Mouse (Mus musculus) embryonic facial prominence, embryonic 15.5 days (tissue): Measurements from ENCODE around the gene Aprt. TPM values are rescaled to one million over a fixed set of nuclear protein-coding genes. Genes with fewer than 3 reads are reported as not detected.

ENCODE experiments used
- ATAC-seq: fragments of 200-750 bp; cut with Nextera tagmentation; 2 replicates; pipeline ENCODE4 v1.8.0; 2017; ENCODE audit warnings: low read depth, moderate TSS enrichment; ENCODE audit not compliant: insufficient number of reproducible peaks, low FRiP score, low TSS enrichment
- H3K27ac ChIP-seq: fragments of 300-500 bp; sonication (generic); replicated peaks from 2 replicates; pipeline ENCODE4 v1.5.1; 2015; ENCODE audit warnings: mild to moderate bottlenecking, inconsistent platforms
- H3K27me3 ChIP-seq: fragments of 300-500 bp; sonication (generic); 2 replicates; pipeline ENCODE4 v1.6.1; 2015; ENCODE audit warnings: inconsistent platforms
- H3K36me3 ChIP-seq: fragments of 300-500 bp; sonication (generic); 2 replicates; pipeline ENCODE4 v1.6.1; 2015; ENCODE audit warnings: mild to moderate bottlenecking, inconsistent platforms
- H3K4me1 ChIP-seq: fragments of 300-500 bp; sonication (generic); 2 replicates; pipeline ENCODE4 v1.6.1; 2015; ENCODE audit warnings: inconsistent platforms
- H3K4me2 ChIP-seq: fragments of 300-500 bp; sonication (generic); replicated peaks from 2 replicates; pipeline ENCODE4 v1.6.1; 2015; ENCODE audit warnings: mild to moderate bottlenecking, inconsistent platforms
- H3K4me3 ChIP-seq: fragments of 300-500 bp; sonication (generic); replicated peaks from 2 replicates; pipeline ENCODE4 v1.5.1; 2015; ENCODE audit warnings: mild to moderate bottlenecking, inconsistent platforms
- H3K9ac ChIP-seq: fragments of 300-500 bp; sonication (generic); 2 replicates; pipeline ENCODE4 v1.6.1; 2015; ENCODE audit warnings: inconsistent platforms
- H3K9me3 ChIP-seq: fragments of 300-500 bp; sonication (generic); replicated peaks from 2 replicates; pipeline ENCODE4 v1.6.1; 2016; ENCODE audit warnings: inconsistent platforms
- WGBS: fragments of 180-500 bp; shearing (Covaris S2); methylation state at CpG from one replicate; pipeline ENCODE4 v1.1.7; 2015; 5-methylcytosine and 5-hydroxymethylcytosine counted together
- polyA plus RNA-seq: library from polyadenylated mRNA; unstranded; fragments of >200 nt; fragmentation: Nextera tagmentation; extraction: Ambion mirVana; gene quantifications from 2 replicates; pipeline ENCODE4 v1.2.1, GENCODE M21; 2015

The Aprt gene
- polyA plus RNA-seq, 1 experiment from 2014 or later, result 298 TPM

DNA sequence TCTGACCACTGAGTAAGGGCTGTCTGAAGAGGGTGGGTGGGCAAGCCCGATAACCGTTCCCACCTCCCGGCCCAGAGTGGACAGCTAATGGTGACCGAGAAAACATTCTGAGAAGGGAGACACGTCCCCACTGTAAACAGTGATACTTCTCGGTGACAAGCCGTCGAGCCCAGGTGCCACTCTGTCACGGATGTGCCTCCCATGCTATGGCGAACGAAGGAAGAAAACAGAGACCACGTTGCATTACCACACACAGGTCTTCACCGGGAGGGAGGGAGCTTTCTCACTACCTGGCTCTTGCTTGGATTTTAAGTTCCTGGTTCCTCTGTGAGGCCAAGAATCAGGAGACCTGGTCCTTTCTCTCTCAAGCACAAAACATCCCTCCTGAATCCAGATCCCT is 28.4 kb downstream of the Aprt start:
- H3K4me3 ChIP-seq, result no peak overlapping the region
- no peaks in the 10 kb centered on the region for H3K9me3 ChIP-seq
- H3K27me3 ChIP-seq, result no peaks in the 10 kb centered on the region
- peaks cover 49% of the 10 kb centered on the region for H3K4me1 ChIP-seq
- H3K27ac ChIP-seq, result peak overlapping the region; percentile 28; the same call in 1 of the 2 replicates
- ATAC-seq, result no peak
- no peak overlapping the region for H3K9ac ChIP-seq
- H3K4me2 ChIP-seq, result peak overlapping the region; percentile 73
- 70% methylated on average over 13 of the region's 13 CpGs for WGBS
- H3K36me3 ChIP-seq, result no peaks in the 10 kb centered on the region; the same call in 1 of the 2 replicates

DNA sequence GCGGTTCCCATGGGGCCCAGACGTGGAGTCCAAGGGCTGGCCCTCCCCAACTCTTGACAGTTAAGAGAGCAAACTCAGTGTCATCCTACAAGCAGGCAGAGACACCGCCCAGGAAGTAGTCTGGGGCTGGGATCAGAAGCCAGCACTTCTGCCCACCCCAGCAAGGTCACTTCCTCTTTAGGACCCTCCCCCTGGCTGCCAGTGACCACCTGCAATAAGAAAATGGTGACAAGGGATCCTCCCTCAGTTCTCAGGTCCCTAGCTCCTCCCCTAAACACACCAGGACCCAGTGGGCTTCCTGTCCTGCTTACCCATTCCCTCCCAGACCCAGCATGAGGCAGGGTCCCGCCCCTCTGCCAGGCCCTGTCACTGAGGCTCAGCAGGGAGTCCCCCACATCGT is 28.9 kb downstream of the Aprt start:
- Histone ChIP-seq H3K9me3 (no peaks in the 10 kb centered on the region), H3K4me1 (peaks cover 49% of the 10 kb centered on the region), H3K9ac (no peak overlapping the region), H3K4me3 (no peak overlapping the region), H3K36me3 (no peaks in the 10 kb centered on the region; the same call in 1 of the 2 replicates), H3K4me2 (peak overlapping the region; percentile 10; the same call in 1 of the 2 replicates), H3K27me3 (no peaks in the 10 kb centered on the region), H3K27ac (peak overlapping the region; percentile 28; the same call in 1 of the 2 replicates)
- 31% methylated on average over 5 of the region's 5 CpGs for WGBS
- no peak for ATAC-seq

DNA sequence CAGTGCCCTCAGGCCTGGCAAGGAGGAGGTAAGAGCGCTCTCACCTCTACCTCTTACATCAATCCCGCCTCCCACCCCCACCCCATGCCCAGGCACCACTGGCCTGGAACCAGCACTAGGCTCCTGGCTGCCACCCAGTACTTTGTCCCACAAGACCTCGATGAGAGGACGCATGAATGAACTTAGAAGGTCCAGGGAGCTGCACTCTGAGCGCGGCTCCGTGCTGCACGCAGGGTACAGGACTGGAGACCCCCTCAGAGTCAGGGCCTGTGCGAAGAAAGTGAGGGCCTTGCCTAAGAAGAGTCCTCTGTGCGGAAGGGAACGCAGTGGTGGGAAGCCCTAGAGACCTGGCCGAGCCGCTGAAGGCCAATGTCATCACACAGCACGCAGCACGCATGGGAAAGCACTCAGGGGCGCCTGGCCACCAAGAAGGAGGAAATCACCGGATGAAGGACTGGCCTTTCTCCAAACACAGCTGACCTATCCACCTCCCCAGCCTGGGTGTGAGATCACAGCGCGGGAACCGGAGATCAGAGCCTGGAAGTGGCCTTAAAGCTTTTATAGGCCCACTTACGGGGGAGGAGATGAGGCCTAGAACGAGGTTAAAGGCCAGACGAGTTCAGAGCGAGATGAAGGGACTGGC is 29.8 kb downstream of the Aprt start:
- H3K9ac ChIP-seq, result no peak overlapping the region
- WGBS, result 79% methylated on average over 24 of the region's 24 CpGs
- H3K36me3 ChIP-seq, result no peaks in the 10 kb centered on the region; the same call in 1 of the 2 replicates
- no peaks in the 10 kb centered on the region for H3K27me3 ChIP-seq
- no peak for ATAC-seq
- H3K4me3 ChIP-seq, result no peak overlapping the region
- no peak overlapping the region for H3K4me2 ChIP-seq
- H3K9me3 ChIP-seq, result no peaks in the 10 kb centered on the region
- H3K27ac ChIP-seq, result peak overlapping the region; percentile 41; the same call in 1 of the 2 replicates
- H3K4me1 ChIP-seq, result peaks cover 47% of the 10 kb centered on the region

GRCm38 (mm10) chr8:122546066-122546755 is 30.5 kb downstream of the Aprt start:
- Histone ChIP-seq H3K9me3 (no peaks in the 10 kb centered on the region), H3K9ac (no peak overlapping the region), H3K4me1 (peaks cover 42% of the 10 kb centered on the region), H3K4me2 (no peak overlapping the region), H3K36me3 (no peaks in the 10 kb centered on the region; the same call in 1 of the 2 replicates), H3K27me3 (no peaks in the 10 kb centered on the region), H3K4me3 (no peak overlapping the region), H3K27ac (no peak overlapping the region)
- WGBS, result 88% methylated on average over 6 of the region's 7 CpGs
- no peak for ATAC-seq

- H3K9ac ChIP-seq, result no peak overlapping the region
- no peaks in the 10 kb centered on the region for H3K27me3 ChIP-seq
- peak; percentile 27; the same call in 1 of the 2 replicates for ATAC-seq
- H3K4me2 ChIP-seq, result no peak overlapping the region
- H3K27ac ChIP-seq, result no peak overlapping the region
- WGBS, result 80% methylated on average over 8 of the region's 8 CpGs
- peaks cover 31% of the 10 kb centered on the region for H3K4me1 ChIP-seq
- H3K36me3 ChIP-seq, result no peaks in the 10 kb centered on the region; the same call in 1 of the 2 replicates
- no peak overlapping the region for H3K4me3 ChIP-seq
- H3K9me3 ChIP-seq, result no peaks in the 10 kb centered on the region
Measured at GRCm38 (mm10) chr8:122544138-122544537, 32.6 kb downstream of the Aprt start.

- WGBS, result 90% methylated on average over 9 of the region's 9 CpGs
- H3K4me2 ChIP-seq, result no peak overlapping the region
- peaks cover 28% of the 10 kb centered on the region for H3K4me1 ChIP-seq
- no peaks in the 10 kb centered on the region; the same call in 1 of the 2 replicates for H3K36me3 ChIP-seq
- no peak overlapping the region for H3K4me3 ChIP-seq
- H3K27me3 ChIP-seq, result no peaks in the 10 kb centered on the region
- H3K9ac ChIP-seq, result no peak overlapping the region
- no peak for ATAC-seq
- no peaks in the 10 kb centered on the region for H3K9me3 ChIP-seq
- H3K27ac ChIP-seq, result no peak overlapping the region
Measured at GRCm38 (mm10) chr8:122538310-122539076, 38.2 kb downstream of the Aprt start.

DNA sequence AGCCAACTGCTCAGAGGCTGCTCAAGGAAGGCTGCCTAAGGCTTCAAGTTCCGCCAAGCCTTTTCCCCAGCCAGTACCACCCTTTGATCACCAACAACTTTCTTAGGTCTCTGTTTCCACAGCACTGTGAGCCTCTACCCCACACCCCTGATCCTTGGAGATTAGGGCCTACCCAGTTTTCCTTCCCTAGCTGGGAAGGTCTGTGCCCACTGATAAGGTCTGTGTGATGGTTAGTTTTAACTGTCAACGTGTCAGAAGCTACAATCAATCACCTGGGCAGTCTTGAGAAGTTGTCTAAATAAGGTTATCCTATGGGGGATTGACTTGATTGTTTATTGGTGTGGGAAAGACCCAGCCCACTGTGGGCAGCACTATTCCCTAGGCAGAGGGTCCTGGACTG is 38.9 kb downstream of the Aprt start:
- Histone ChIP-seq H3K4me3 (no peak overlapping the region), H3K27me3 (no peaks in the 10 kb centered on the region), H3K36me3 (no peaks in the 10 kb centered on the region), H3K9ac (no peak overlapping the region), H3K9me3 (no peaks in the 10 kb centered on the region), H3K4me2 (no peak overlapping the region), H3K27ac (peak overlapping the region; percentile 75), H3K4me1 (peaks cover 28% of the 10 kb centered on the region)
- ATAC-seq, result no peak
- WGBS, result 77% methylated on average over 2 of the region's 2 CpGs

- Histone ChIP-seq H3K27ac (peak overlapping the region; percentile 75), H3K27me3 (no peaks in the 10 kb centered on the region), H3K4me2 (peak overlapping the region; percentile 19; the same call in 1 of the 2 replicates), H3K4me3 (no peak overlapping the region), H3K36me3 (no peaks in the 10 kb centered on the region), H3K9me3 (no peaks in the 10 kb centered on the region), H3K9ac (no peak overlapping the region), H3K4me1 (peaks cover 28% of the 10 kb centered on the region)
- 20% methylated on average over 6 of the region's 6 CpGs for WGBS
- ATAC-seq, result peak; percentile 78
Measured at GRCm38 (mm10) chr8:122537033-122537432, 39.7 kb downstream of the Aprt start.

DNA sequence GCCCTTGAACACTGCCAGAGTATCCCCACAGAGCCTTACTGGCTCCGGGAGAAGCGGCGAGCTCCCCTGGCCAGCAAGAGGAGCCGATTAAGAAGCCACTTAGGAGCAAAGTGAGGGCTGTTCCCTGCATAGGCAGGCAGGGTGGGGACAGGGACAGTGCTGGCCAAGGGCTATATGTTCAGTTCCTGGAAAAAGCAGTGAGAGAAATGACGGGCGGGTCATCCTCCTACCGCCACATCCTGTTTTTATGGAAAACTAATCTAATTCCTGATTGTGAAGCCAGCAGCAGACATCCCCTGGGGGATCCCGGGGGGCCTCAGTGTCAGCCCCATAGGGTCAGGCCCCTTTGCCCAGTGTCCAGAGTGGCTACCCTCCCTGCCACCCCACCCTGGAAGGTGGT is 45.4 kb downstream of the Aprt start:
- Histone ChIP-seq H3K36me3 (no peaks in the 10 kb centered on the region), H3K27me3 (no peaks in the 10 kb centered on the region), H3K4me2 (no peak overlapping the region; the same call in 1 of the 2 replicates), H3K9me3 (no peaks in the 10 kb centered on the region), H3K4me3 (no peak overlapping the region), H3K27ac (peak overlapping the region; percentile 58; the same call in 1 of the 2 replicates), H3K9ac (no peak overlapping the region), H3K4me1 (peaks cover 19% of the 10 kb centered on the region)
- WGBS, result 73% methylated on average over 8 of the region's 8 CpGs
- ATAC-seq, result no peak

GRCm38 (mm10) chr8:122529159-122529558 is 47.5 kb downstream of the Aprt start:
- no peak overlapping the region for H3K4me2 ChIP-seq
- no peaks in the 10 kb centered on the region for H3K36me3 ChIP-seq
- 87% methylated on average over 4 of the region's 4 CpGs for WGBS
- H3K9me3 ChIP-seq, result no peaks in the 10 kb centered on the region
- peaks cover 37% of the 10 kb centered on the region for H3K4me1 ChIP-seq
- ATAC-seq, result no peak
- H3K4me3 ChIP-seq, result no peak overlapping the region
- no peak overlapping the region for H3K27ac ChIP-seq
- H3K9ac ChIP-seq, result no peak overlapping the region
- H3K27me3 ChIP-seq, result no peaks in the 10 kb centered on the region

- H3K4me3 ChIP-seq, result no peak overlapping the region
- no peak for ATAC-seq
- no peak overlapping the region for H3K27ac ChIP-seq
- no peak overlapping the region for H3K9ac ChIP-seq
- 91% methylated on average over 3 of the region's 3 CpGs for WGBS
- peaks cover 50% of the 10 kb centered on the region for H3K4me1 ChIP-seq
- no peak overlapping the region for H3K4me2 ChIP-seq
- H3K36me3 ChIP-seq, result no peaks in the 10 kb centered on the region
- no peaks in the 10 kb centered on the region for H3K27me3 ChIP-seq
- H3K9me3 ChIP-seq, result no peaks in the 10 kb centered on the region
Measured at GRCm38 (mm10) chr8:122527937-122528336, 48.8 kb downstream of the Aprt start.
